Mouse (Mus musculus) cerebellum, adult 2 months (tissue): ENCODE data around the gene Ripk4.

Experiments used
- CTCF ChIP-seq: fragments of 200-500 bp; IDR thresholded peaks from 2 replicates; pipeline ENCODE4 v1.5.1; 2011; ENCODE audit warnings: low read depth, mild to moderate bottlenecking, control low read depth, low read length, moderate library complexity, borderline replicate concordance; ENCODE audit not compliant: insufficient read depth
- POLR2A ChIP-seq: fragments of 200-500 bp; IDR thresholded peaks from 2 replicates; pipeline ENCODE4 v1.6.1; 2011; ENCODE audit warnings: low read length, control low read depth, borderline replicate concordance; ENCODE audit not compliant: insufficient read depth

GRCm38 (mm10) chr16:97752316-97752941 is 11.2 kb downstream of the Ripk4 start:
- TF ChIP-seq POLR2A (no peak), CTCF (no peak)
